Mouse (Mus musculus) urinary bladder, postnatal 14 days (tissue): ENCODE data around the gene Fam193a.

Experiments
- DNase-seq: peaks from one replicate; pipeline ENCODE4 v3.0.0; 2021; ENCODE audit warnings: low spot score

Fam193a gene

DNA sequence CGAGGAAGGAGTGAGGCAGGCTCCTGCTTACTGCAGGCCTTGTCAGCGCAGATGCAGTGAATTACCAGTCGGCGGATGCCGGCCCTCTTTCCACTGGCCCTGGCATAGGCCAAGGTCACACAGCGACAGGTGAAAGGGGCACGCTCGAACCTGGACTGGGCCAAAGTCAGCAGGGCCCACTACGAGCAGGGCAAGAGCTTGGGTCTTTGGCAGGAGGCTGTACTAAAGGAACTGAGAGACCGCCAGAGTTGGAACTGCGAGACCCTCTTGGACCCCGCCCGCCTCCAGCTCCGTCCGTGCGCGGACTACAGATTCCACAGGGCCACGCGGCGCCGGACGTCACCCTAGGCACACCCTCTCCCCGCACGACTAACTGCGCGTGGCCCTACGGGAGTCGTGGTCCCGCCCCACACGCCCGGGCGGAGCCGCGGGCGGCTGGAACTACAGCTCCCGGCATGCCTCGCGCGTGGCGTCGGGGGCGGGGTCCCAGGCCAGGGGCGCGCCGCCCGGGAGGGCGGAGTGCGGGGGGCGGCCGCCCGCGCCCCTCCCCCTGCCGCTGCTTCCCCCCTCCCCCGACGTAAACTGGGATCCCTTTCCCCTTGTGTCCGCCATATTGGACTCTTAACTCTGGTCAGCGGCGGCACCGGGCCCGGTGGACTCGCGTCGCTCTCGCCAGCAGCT lies at the start of gene Fam193a:
TSS of gene Fam193a (plus strand) at position 593 of the 681 bp plus-strand sequence.
- peak; percentile 97 for DNase-seq

DNA sequence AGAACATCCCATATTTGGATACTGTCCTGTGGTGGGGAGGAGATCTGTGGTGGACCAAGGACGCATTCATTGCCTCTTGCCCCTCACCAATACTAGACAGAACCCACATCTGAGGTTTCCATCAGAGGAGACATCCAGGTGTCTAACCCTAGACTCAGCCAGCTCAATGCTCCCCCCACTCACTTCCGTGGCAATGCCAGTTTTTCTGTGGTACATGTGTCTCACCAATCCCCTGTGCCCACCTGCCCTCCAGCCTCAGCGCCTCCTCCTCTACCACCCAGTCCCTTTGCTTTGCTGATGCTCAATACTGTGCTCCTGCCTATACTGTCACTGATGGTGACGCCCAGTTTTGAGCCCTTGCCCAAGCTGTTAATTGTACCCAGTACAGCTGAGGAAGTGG lies 48.5 kb upstream of the Fam193a start:
- no peak for DNase-seq

DNA sequence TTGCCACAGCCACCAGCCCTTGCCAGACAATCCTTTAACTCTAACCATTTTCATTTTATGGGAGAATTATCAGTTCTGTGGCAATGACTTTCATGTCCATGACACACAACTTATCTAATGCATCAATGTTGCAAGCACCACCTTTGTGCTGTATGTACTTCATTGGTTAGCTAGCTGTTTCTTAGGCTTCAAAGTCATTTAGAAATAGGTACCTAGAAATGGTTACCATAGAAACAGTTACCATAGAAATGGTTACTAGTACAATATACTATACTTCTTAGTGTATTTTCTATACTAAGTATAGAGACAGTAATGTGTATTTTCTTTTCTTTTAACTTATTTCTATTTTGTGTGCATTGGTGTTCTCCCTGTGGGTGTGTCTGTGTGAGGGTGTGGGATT lies 44.4 kb upstream of the Fam193a start:
- no peak for DNase-seq

DNA sequence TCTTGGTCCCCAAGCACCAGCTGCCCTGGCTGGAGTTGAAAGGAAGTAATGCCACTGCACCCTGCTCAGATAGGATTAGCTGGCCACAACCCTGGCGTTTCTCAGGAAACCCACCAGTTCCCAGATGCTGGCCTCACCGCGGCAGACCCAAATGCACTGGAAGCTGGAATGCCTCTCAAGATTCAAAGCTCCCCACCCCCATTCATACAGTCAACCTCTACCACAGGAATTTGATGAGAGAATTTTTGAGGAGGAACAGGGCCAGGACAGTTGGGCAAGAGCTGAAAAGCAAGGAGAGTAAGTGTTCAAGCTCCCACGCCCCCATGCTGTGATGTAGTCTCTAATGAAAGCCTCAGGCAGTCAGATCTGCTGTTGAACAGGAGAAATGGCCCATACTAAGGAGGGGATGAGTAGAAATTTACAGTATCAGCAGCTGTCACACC lies 43.5 kb upstream of the Fam193a start:
- peak; percentile 12 for DNase-seq

DNA sequence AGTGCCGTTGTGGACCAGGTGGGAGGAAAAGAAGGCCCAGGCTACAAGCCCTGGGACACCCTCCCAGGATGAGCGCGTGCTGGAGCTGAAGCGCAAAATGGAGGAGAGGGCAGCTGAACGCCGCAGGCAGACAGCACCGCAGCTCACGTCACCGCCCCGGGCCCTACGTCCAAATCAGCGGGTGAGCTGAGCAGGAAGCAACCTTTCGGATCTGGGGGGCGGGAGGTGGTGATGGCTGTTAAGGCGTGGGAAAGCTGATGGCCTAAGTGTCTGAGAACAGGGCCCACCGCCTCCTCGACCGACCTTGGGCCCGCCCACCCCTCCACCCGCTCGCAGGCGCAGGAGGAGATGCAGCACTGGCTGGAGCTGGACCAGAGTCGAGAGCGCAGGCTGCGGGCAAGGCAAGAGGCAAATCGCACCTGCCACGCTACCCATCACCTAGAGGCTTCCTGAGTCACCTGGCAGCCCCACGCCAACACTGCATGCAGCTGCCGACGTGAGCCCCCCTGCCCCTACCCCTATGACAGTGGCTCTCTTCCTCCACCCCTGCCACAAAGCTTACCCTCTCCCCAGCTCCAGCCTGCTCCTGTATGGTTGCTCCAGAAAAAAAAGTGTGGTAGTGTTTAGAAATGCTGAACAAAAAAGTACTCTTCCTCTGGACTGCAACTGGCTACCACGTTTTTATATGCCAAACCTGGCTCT lies 42.7 kb upstream of the Fam193a start:
- peak; percentile 21 for DNase-seq

DNA sequence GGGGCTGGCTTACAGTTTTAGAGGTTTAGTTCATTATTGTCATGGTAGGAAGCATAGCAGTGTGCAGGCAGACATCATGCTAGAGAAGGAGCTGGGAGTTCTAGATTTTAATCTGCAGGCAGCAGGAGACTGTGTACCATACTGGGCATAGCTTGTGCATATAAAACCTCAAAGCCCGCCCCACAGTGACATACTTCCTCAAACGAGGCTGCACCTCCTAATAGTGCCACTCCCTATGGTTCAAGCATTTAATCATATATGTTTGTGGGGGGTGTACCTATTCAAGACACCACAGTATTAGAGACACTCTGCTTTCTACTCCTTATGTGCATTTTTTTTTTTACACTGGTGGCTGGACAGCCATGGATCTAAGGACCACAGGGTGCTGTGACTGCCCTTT lies 39.6 kb upstream of the Fam193a start:
- no peak for DNase-seq

DNA sequence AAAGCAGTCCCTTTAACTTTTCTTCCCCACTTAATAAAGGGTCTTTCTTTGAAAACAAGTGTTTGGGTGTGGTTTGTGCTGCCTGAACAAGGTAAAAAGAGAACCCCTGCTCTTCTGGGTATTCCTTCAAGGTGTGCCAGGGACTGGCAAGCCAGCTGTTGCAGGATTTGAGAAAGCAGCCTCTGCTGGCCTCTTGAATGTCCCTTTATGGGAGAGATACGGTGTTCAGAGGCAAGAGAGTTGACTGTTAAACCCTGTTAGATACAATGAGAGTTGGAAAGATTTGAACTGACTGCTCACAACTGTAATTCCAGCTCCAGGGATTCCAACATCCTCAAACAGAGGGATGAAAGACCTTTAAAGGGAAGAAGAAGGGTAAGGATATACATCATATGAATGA lies 35.7 kb upstream of the Fam193a start:
- no peak for DNase-seq

DNA sequence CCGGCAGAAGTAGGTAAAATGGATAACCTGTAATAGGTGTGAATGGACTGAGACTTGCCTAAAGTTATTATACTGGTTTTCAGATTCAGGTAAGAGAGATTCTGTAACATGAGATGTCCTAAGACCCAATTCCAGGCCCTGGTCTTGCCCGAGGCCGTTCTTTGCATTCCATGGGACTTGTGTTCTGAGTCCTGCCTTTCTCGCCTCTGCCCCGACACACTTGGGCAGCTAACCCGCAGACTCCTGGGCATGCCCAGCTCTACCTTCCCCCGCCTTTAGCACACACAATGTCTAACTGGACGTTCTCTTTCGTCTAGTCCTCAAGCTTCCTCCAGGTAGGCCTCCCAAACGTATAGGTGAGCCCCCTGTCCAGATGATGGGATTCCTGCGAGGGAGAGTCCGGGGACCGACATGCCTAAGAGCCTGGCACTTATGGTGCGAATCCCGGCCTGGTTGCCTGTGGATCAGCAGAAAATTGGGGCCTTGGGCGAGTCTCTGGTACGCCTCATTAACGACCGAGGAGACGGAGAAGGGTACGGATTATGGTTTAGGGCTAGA lies 34.1 kb upstream of the Fam193a start:
- DNase-seq: peak; percentile 48

DNA sequence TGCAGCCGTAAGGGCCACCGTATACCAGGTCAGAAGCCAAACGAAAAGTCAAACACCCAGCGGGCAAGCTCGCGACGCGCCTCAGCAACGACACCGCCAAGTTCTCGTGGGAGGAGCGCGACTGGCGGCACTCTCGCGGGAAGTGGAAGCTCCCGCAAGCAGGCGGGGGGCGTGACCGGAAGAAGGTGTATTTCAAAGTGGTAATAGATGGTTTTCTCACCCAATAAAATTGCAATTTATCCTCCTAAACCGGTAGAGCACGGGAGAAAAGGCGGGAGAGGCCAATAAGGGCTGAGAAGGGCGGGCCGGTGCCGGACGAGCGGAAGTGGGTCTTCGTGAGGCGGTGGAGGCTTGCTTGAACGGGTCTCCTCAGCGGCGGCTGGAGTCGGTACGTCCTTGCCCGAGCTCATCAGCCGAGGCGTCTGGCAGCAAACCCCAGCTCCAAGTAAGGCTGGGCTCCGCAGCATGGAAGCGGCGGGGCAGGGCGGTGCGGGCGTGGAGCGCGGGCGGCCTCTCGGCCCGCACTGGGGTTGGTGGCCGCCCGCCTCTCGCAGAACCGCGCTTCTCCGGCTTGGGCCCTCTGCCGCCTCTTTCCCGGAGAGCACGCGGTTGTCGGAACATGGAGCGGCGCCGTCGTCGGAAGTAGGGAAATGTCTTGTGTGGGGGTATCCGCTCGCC lies 33.5 kb upstream of the Fam193a start, which contains the start of gene Rnf4:
TSS of gene Rnf4 (plus strand) at position 193 of the 678 bp plus-strand sequence.
- peak; percentile 98 for DNase-seq

DNA sequence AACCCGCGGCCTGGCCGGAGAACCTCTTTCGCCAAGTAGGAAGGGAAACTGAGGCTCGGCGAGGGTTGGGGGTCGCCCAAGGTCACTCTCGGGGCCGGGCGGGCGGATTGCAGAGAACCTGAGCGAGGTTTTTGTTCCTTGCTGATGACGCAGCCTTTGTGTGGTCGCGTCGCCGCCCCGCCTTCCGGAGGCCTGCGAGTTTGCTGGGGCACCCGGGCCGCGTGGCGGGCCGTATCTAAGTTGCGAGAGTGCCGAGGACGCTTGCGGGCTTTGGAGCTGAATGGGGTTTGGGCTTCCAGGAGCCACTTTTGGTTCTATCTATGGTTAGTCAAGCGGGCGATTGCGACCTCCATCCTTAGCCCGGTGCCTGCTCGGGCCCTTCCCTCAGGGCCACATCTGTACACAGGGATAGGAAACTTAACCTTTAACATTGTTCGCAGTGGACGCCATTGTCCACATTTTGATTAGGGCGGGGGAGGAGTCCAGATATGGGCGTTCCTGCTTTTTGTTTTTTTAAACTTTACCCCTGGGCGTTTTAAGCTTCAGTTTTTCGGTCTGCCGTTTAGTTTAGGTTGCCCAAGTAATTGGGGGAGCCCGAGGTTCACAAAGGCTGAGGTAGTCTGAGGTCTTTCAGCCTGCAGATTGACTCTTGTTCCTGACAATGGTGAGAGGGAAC lies 32.8 kb upstream of the Fam193a start:
- peak; percentile 64 for DNase-seq

DNA sequence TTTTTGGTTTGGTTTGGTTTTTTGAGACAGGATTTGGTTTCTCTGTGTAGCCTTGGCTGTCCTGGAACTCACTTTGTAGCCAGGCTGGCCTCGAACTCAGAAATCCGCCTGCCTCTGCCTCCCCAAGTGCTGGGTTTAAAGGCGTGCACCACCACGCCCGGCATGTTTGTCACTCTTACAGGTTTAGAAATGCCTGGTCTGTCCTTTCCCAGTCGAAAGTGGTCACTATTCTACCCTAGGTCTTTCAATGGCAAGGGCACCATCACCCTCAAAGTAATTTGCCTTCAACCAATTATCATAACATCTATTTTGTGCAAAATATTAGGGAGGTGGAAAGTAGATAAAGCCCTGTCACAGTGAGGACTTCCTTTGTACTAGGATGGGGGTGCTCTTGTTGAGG lies 29.5 kb upstream of the Fam193a start:
- no peak for DNase-seq

DNA sequence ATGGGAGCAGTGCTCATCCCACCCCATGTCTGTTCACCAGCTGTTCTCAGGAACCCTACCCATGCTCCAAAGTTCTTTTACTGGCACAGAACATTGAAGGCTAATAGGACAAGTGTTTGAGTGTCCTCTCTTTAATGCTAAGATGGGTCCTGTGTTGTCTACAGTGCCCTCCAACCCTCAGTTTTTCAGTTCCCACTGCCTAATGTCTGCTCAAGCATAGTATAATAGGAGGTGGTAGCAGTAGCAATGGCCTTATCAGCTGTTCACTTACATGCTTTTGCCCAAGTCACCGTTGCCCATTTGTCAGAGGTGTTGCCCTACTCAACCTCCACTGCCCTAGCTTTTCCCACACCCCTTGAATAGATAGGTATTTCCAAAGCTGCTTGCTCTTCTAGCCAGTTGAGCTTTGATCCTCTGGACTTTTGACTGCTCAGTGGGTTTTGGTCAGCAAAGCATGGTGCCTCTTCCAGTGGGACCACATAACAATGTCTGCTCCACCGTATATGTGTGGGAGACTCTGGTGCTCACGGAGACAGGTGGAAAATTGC lies 17.6 kb upstream of the Fam193a start:
- DNase-seq: no peak

DNA sequence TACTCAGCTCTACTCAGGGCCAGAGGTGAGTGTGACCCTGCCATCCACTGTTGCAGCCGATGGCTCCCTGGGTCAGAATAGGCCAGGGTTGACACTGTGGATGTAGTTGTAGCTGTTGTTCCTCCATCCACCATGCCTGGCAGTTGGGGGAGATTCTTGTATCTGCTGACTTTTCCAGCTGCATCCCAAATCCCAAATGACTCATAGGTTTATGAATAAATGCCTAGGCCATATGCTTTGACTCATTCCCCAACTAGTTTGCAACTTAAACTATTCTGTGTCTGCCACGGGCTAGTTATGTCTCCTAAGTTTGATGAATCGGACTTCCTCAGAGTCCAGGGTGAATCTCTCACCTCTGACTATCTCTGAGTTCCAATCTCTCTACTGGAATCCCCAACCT lies 9.5 kb upstream of the Fam193a start:
- DNase-seq: no peak

DNA sequence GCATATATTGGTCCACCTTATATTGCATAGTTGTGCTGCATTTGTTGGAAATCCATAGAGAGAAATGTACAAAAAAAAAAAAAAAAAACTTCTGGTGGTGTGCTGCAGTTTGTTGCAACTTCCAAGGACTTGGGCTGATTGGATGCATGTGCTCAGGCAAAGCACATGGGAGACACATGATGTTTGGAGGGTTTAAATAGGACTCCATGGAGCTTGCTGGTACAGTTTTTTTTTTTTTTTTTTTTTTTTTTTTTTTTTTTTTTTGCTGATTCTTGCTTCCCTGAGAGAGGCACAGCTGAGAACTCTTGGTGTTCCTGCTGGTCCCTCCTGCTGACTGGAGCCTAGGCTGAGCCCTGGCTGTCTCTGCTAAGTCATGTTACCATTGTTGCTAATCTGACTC lies 6.6 kb upstream of the Fam193a start:
- no peak for DNase-seq

DNA sequence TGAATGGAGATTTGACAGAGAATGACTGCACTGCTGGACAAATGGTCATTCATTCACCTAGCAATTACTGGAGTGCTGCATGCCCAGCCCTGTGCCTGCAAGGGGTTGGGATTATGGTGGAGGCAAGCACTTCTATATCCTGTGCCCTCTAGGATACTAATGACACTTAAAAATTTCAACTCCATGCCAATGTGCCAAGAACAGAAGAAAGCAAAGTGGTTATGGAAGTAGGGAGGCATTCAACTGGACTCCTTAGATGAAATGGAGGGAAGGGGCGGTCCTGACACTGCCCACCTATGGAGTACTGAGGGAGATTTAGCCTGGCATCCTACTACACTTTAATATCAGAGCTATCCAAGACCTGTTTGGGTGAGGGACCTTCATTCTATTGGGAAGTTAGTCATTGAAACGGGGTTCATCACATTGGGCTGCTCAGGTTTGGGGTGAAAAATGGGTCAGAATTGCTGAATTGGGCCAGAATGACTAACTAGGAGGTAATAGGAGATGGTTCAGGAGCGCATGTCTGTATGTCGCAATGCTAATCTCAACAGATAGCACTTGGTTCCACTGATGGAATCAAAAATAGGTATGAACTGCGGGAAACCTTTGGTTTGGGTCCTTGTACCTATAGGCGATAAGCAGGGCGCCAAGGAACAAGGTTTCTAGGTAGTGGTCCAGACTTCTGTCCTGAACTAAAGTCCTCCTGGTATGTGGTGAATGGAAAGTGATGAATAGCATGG lies 1.0 kb upstream of the Fam193a start:
- DNase-seq: no peak

DNA sequence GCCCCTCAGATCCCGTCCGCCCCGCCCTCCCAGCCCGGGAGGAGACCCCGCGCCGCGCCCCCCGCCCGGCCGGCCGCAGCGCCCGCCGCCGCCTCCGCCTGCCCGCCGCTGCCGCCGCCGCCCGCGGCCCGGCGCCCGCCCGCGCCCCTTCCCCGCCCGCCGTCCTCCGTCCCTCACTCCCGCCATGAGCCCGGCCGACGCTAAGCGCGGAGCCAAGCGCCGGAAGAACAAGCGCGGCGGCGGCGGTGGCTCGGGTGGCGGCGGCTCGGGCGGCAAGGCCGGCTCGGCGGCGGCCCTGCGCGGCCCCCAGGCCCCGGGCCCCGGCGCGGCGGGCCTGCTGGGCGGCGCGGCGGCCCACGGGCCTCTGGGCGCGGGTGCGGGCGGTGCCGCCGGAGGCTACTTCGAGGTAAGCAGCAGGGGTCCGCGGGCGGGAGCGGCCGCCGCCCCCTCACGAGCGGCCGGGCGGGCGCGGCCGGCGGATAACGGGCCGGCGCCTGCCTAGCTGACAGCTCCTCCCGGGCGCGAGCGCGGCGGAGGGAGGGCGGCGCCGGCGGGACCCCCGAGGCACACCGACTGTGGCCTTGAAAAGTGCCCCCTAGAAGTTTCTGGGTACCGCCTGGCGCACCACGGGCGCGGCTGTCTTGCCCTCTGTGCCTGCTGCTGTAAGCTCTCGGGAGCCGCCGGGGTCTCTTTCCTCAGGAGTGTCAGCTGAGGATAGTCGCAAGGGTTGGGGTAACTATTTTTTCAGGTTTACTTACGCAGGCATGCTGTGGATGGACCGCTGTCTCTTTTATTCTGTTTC lies 490 bp downstream of the Fam193a start:
- DNase-seq: peak; percentile 11

DNA sequence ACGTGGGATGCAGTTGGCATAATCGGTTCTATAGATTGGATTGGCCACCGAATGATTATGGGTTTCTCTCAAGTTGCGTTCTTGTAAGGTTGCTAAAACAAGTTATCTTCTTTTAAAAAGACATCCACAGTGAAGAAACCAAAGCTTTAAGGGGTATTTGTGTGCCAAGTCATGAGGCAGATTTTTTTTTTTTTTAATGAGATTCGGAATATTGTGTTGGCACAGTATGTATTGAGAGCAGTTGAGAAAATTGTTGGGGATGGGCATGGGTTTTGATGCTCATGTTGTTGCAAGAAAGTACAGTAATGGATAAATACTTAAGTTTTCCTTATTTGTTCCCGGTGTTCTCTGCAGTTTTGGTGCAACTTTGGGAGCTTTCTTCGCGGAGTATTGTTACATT lies 1.1 kb downstream of the Fam193a start:
- no peak for DNase-seq

DNA sequence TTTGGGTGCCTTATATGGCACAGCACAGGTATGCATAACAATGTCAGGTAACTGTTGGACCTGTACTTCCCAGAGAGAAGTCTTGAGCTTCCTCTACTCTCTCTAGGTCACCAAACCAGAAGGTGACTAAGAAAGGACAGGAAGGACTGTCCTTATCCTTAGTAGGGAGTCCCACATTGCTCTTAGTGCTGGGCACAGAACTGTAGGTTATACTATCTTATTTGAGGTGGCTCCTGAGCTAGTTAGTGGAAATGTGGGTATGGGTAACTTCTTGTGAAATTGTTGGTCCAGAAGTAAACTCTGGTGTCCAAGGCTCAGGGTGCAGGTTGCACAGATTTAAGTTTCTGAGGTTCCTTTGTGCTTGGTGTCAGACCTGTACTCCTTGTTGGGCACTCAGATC lies 2.4 kb downstream of the Fam193a start:
- DNase-seq: no peak

DNA sequence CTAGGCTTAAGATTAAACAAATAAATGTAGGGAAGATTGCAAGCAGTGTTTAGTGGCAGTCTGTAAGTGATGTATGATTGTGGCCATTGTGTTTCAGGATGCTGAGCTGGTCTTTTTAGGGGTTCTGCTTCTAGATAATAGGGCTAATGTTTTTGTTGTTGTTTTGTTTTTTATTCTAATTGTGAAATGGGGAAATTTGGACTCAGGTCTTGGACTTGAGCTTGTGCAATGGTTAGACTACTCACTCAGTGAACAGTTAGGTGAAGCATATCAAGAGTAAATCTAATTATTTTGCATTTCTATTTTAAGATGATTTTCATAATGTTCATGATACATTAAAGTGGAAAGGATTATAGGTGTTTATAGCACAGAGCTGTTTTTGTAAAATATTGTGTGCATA lies 2.8 kb downstream of the Fam193a start:
- DNase-seq: no peak

DNA sequence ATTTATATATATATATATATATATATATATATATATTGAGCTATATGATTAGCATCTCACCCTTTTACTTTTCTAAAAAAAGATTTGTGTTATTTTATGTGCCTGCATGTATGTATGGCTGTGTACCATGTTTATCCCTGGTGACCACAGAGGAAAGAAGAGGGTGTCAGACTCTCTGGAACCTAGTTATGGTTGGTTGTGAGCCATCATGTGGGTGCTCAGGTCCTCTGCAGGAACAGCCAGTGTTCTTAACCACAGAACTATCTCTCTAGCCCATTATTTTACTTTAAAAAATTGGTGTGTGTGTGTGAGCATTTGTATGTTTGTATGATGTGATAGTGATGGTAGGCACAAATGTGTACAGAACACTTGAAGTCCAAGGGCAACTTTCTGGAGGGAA lies 9.1 kb downstream of the Fam193a start:
- no peak for DNase-seq
